Mouse (Mus musculus): ENCODE results near the gene Padi3. TPM values are rescaled to one million over a fixed set of nuclear protein-coding genes. Genes with fewer than 3 reads are reported as not detected.
A peak's percentile ranks its signal among the peaks of the same experiment; 100 is the strongest.

Padi3 gene
- polyA plus RNA-seq, 1 experiment from 2014 or later = 0.14 TPM

DNA sequence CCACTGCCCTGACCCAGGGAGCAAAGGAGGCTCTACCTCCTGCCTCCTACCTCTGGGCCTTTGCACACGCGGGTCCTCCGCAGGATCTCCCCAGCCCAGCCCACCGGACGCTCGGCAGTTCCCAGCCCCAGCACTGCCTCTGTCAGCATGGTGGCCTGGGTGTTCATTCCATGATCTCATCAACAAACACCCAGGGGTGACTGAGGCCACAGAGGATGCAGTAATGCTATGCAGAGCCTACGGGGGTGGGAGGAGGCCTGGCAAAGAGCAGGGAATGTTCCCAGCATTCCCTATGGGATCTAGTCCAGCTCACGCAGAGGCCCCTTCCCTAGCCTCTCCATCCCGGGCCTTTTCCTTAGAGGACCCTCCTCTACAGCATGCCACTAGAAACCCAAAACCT is 15.8 kb downstream of the Padi3 start:
- H3K4me3 ChIP-seq = no peak overlapping the region
- no peak overlapping the region for H3K9ac ChIP-seq
- 71% methylated on average over 9 of the region's 9 CpGs for WGBS
- H3K27me3 ChIP-seq = peaks cover 3% of the 10 kb centered on the region; the same call in 1 of the 2 replicates
- ATAC-seq (replicated peaks; ENCODE audit: insufficient number of reproducible peaks, insufficient read depth, low FRiP score, low read depth) = no peak
- no peaks in the 10 kb centered on the region for H3K9me3 ChIP-seq (replicated peaks)
- H3K4me2 ChIP-seq = no peak overlapping the region
- no peak overlapping the region for H3K27ac ChIP-seq
- H3K4me1 ChIP-seq (replicated peaks) = 0 out of 2 replicates have a peak, but pooled peaks cover 3% of the 10 kb centered on the region
- no peaks in the 10 kb centered on the region for H3K36me3 ChIP-seq

- Histone ChIP-seq H3K9me3 (replicated peaks) (no peaks in the 10 kb centered on the region), H3K36me3 (no peaks in the 10 kb centered on the region), H3K4me2 (no peak overlapping the region), H3K27me3 (peaks cover 3% of the 10 kb centered on the region; the same call in 1 of the 2 replicates), H3K27ac (no peak overlapping the region), H3K4me1 (replicated peaks) (0 out of 2 replicates have a peak, but pooled peaks cover 3% of the 10 kb centered on the region), H3K9ac (no peak overlapping the region), H3K4me3 (no peak overlapping the region)
- 66% methylated on average over 9 of the region's 9 CpGs for WGBS
- ATAC-seq (replicated peaks; ENCODE audit: insufficient number of reproducible peaks, insufficient read depth, low FRiP score, low read depth) = no peak
These were observed 16.7 kb downstream of the Padi3 start for GRCm38 (mm10) chr4:140793795-140794194.

- Histone ChIP-seq H3K9me3 (replicated peaks) (no peaks in the 10 kb centered on the region), H3K4me1 (replicated peaks) (0 out of 2 replicates have a peak, but pooled peaks cover 3% of the 10 kb centered on the region), H3K4me3 (no peak overlapping the region), H3K4me2 (no peak overlapping the region), H3K36me3 (no peaks in the 10 kb centered on the region), H3K9ac (no peak overlapping the region), H3K27ac (no peak overlapping the region), H3K27me3 (peaks cover 3% of the 10 kb centered on the region; the same call in 1 of the 2 replicates)
- 78% methylated on average over 7 of the region's 7 CpGs for WGBS
- no peak for ATAC-seq (replicated peaks; ENCODE audit: insufficient number of reproducible peaks, insufficient read depth, low FRiP score, low read depth)
These were observed 17.9 kb downstream of the Padi3 start for GRCm38 (mm10) chr4:140792584-140792983.

GRCm38 (mm10) chr4:140791071-140791470 is 19.4 kb downstream of the Padi3 start:
- H3K36me3 ChIP-seq = no peaks in the 10 kb centered on the region
- no peak overlapping the region for H3K27ac ChIP-seq
- no peaks in the 10 kb centered on the region for H3K9me3 ChIP-seq (replicated peaks)
- no peak overlapping the region for H3K9ac ChIP-seq
- no peak for ATAC-seq (replicated peaks; ENCODE audit: insufficient number of reproducible peaks, insufficient read depth, low FRiP score, low read depth)
- no peak overlapping the region for H3K4me2 ChIP-seq
- H3K27me3 ChIP-seq = peaks cover 3% of the 10 kb centered on the region; the same call in 1 of the 2 replicates
- 0 out of 2 replicates have a peak, but pooled peaks cover 3% of the 10 kb centered on the region for H3K4me1 ChIP-seq (replicated peaks)
- H3K4me3 ChIP-seq = no peak overlapping the region
- 79% methylated on average over 16 of the region's 16 CpGs for WGBS

DNA sequence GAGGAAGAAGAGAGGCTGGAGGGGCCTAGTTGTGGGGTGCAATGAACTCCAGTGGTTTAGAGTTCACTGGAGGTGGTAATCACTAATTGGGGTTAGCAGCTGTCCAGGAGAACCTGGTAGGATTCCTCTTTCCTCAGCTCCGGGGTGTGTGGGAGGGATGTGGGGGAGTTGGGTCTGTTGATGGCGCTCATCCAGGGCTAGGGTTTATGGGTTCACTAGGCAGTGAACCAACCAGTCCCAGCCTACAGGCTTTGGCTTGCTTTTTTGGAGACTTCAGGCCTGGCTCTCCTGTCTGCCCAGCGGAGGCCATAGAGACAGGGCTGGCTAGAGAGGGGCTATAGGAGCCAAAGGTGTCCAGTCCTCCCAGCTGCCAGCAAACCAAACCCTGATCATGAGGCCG is 20.5 kb downstream of the Padi3 start:
- H3K36me3 ChIP-seq = no peaks in the 10 kb centered on the region
- no peak for ATAC-seq (replicated peaks; ENCODE audit: insufficient number of reproducible peaks, insufficient read depth, low FRiP score, low read depth)
- H3K4me1 ChIP-seq (replicated peaks) = 0 out of 2 replicates have a peak, but pooled peaks cover 3% of the 10 kb centered on the region
- no peak overlapping the region for H3K4me2 ChIP-seq
- H3K4me3 ChIP-seq = no peak overlapping the region
- WGBS = 91% methylated on average over 4 of the region's 4 CpGs
- no peak overlapping the region for H3K9ac ChIP-seq
- H3K9me3 ChIP-seq (replicated peaks) = no peaks in the 10 kb centered on the region
- peaks cover 3% of the 10 kb centered on the region; the same call in 1 of the 2 replicates for H3K27me3 ChIP-seq
- H3K27ac ChIP-seq = no peak overlapping the region

GRCm38 (mm10) chr4:140788983-140789382 is 21.5 kb downstream of the Padi3 start:
- H3K36me3 ChIP-seq = no peaks in the 10 kb centered on the region
- no peak overlapping the region for H3K4me3 ChIP-seq
- peaks cover 3% of the 10 kb centered on the region; the same call in 1 of the 2 replicates for H3K27me3 ChIP-seq
- WGBS = 52% methylated on average over 6 of the region's 6 CpGs
- no peak overlapping the region for H3K27ac ChIP-seq
- no peak overlapping the region for H3K9ac ChIP-seq
- H3K9me3 ChIP-seq (replicated peaks) = no peaks in the 10 kb centered on the region
- ATAC-seq (replicated peaks; ENCODE audit: insufficient number of reproducible peaks, insufficient read depth, low FRiP score, low read depth) = no peak
- 0 out of 2 replicates have a peak, but pooled peaks cover 3% of the 10 kb centered on the region for H3K4me1 ChIP-seq (replicated peaks)
- no peak overlapping the region for H3K4me2 ChIP-seq

DNA sequence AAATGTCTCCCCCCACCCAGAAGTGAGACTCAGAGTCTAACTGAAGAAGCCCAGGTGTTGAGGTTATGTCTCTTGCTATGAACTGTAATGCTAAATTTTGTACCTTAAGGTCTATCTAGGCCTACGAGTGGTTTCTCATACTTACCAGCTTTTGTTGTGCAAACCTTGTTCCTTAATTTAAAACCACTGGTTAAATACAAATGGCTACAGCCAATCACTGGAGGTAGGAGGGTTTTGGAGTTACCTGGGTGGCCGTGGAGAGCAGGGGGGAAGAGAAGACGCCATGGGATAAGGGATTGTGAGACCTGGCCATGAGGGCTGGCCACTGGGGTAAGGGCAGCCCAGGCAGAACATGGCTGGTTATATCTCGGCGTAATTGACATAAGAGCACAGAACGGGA is 22.2 kb downstream of the Padi3 start:
- H3K36me3 ChIP-seq = no peaks in the 10 kb centered on the region
- no peak overlapping the region for H3K27ac ChIP-seq
- no peak overlapping the region for H3K4me3 ChIP-seq
- 0 out of 2 replicates have a peak, but pooled peaks cover 3% of the 10 kb centered on the region for H3K4me1 ChIP-seq (replicated peaks)
- no peaks in the 10 kb centered on the region for H3K9me3 ChIP-seq (replicated peaks)
- no peak overlapping the region for H3K4me2 ChIP-seq
- WGBS = 80% methylated on average over 6 of the region's 6 CpGs
- peaks cover 3% of the 10 kb centered on the region; the same call in 1 of the 2 replicates for H3K27me3 ChIP-seq
- no peak overlapping the region for H3K9ac ChIP-seq
- no peak for ATAC-seq (replicated peaks; ENCODE audit: insufficient number of reproducible peaks, insufficient read depth, low FRiP score, low read depth)

DNA sequence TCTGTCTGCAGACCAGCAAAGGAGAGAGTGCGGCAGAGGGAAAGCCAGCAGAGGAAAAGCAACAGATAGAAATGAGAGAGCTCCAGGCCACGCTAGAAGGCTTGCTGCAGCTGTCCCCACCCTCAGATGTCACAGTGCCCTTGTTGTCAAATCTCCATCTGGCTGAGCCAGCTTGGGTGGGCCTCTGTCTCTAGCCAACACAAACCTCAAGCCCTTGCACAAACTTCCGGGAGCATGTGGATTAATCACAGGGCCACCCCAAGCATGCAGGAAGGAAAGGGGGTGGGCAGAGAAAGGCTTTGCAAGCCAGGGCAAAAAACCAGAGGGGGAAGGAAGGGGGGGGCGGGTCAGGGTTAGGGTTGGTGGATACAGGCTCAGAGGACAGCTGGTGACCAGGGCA is 23.0 kb downstream of the Padi3 start:
- WGBS = 51% methylated on average over 3 of the region's 4 CpGs
- Histone ChIP-seq H3K27ac (no peak overlapping the region), H3K27me3 (peaks cover 3% of the 10 kb centered on the region; the same call in 1 of the 2 replicates), H3K4me1 (replicated peaks) (0 out of 2 replicates have a peak, but pooled peaks cover 3% of the 10 kb centered on the region), H3K9ac (no peak overlapping the region), H3K4me2 (no peak overlapping the region), H3K4me3 (no peak overlapping the region), H3K9me3 (replicated peaks) (no peaks in the 10 kb centered on the region), H3K36me3 (no peaks in the 10 kb centered on the region)
- 0 out of 2 replicates have a peak, but pooled peaks have one; percentile 14 for ATAC-seq (replicated peaks; ENCODE audit: insufficient number of reproducible peaks, insufficient read depth, low FRiP score, low read depth)

DNA sequence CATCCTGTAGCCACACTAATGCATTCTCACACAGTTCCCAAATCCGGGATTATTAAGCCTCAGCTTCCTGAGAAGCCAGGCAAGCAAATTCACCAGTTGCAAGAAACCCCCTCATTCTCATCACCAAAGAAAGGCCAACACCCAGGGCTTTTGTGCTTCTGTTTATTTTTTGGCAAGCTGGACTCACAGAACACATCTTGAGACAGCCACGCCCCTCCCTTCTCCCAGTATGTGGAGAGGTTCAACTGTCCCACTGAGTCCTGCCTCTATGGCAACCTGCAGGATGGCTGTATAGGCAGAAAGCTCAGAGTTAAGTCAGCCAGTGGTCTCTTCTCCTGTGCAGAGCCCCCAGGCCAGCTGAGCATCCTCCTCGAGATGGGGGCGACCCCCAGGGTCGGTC is 25.2 kb downstream of the Padi3 start:
- peaks cover 6% of the 10 kb centered on the region; the same call in 1 of the 2 replicates for H3K4me1 ChIP-seq (replicated peaks)
- no peaks in the 10 kb centered on the region for H3K27me3 ChIP-seq
- no peak overlapping the region for H3K4me2 ChIP-seq
- H3K36me3 ChIP-seq = no peaks in the 10 kb centered on the region
- WGBS = 78% methylated on average over 5 of the region's 5 CpGs
- ATAC-seq (replicated peaks; ENCODE audit: insufficient number of reproducible peaks, insufficient read depth, low FRiP score, low read depth) = no peak
- H3K9me3 ChIP-seq (replicated peaks) = no peaks in the 10 kb centered on the region
- no peak overlapping the region for H3K4me3 ChIP-seq
- no peak overlapping the region for H3K9ac ChIP-seq
- no peak overlapping the region for H3K27ac ChIP-seq

GRCm38 (mm10) chr4:140784292-140784945 is 26.0 kb downstream of the Padi3 start:
- no peaks in the 10 kb centered on the region for H3K9me3 ChIP-seq (replicated peaks)
- no peaks in the 10 kb centered on the region for H3K27me3 ChIP-seq
- 89% methylated on average over 9 of the region's 9 CpGs for WGBS
- no peak overlapping the region for H3K27ac ChIP-seq
- no peak overlapping the region for H3K4me2 ChIP-seq
- no peak for ATAC-seq (replicated peaks; ENCODE audit: insufficient number of reproducible peaks, insufficient read depth, low FRiP score, low read depth)
- peaks cover 9% of the 10 kb centered on the region; the same call in 1 of the 2 replicates for H3K4me1 ChIP-seq (replicated peaks)
- no peak overlapping the region for H3K9ac ChIP-seq
- no peak overlapping the region for H3K4me3 ChIP-seq
- H3K36me3 ChIP-seq = no peaks in the 10 kb centered on the region

GRCm38 (mm10) chr4:140782821-140783220 is 27.6 kb downstream of the Padi3 start:
- H3K27ac ChIP-seq = no peak overlapping the region
- H3K9me3 ChIP-seq (replicated peaks) = no peaks in the 10 kb centered on the region
- WGBS = 75% methylated on average over 9 of the region's 9 CpGs
- no peaks in the 10 kb centered on the region for H3K27me3 ChIP-seq
- no peak overlapping the region for H3K4me2 ChIP-seq
- peaks cover 11% of the 10 kb centered on the region; the same call in 1 of the 2 replicates for H3K4me1 ChIP-seq (replicated peaks)
- no peaks in the 10 kb centered on the region for H3K36me3 ChIP-seq
- H3K9ac ChIP-seq = no peak overlapping the region
- H3K4me3 ChIP-seq = no peak overlapping the region
- ATAC-seq (replicated peaks; ENCODE audit: insufficient number of reproducible peaks, insufficient read depth, low FRiP score, low read depth) = no peak

DNA sequence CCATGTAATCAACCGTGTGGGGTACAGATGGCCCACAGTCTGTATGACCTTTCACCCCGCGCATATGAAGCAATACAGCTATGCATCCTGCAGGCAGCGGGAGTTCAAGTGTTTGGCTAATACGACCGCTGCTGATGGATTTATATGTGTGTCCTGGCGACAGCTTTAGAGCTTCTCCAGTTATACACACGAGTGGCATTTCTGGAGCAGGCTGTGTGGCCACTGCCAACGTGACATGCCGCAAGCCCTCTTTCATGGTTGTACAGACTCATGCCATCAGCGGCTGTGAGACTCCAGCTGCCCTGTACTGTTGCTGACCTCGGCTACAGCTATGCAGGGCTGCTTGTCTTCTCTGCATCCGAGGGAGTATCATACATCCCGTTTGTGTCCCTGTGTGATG is 29.9 kb downstream of the Padi3 start:
- Histone ChIP-seq H3K9ac (no peak overlapping the region), H3K4me1 (replicated peaks) (peaks cover 11% of the 10 kb centered on the region; the same call in 1 of the 2 replicates), H3K27me3 (no peaks in the 10 kb centered on the region), H3K36me3 (no peaks in the 10 kb centered on the region), H3K4me3 (no peak overlapping the region), H3K9me3 (replicated peaks) (no peaks in the 10 kb centered on the region), H3K27ac (peak overlapping the region; percentile 40; the same call in 1 of the 2 replicates), H3K4me2 (no peak overlapping the region)
- ATAC-seq (replicated peaks; ENCODE audit: insufficient number of reproducible peaks, insufficient read depth, low FRiP score, low read depth) = no peak
- 68% methylated on average over 14 of the region's 14 CpGs for WGBS
